Mouse (Mus musculus): ENCODE results near the gene Adamts17. TPM values are rescaled to one million over a fixed set of nuclear protein-coding genes. Genes with fewer than 3 reads are reported as not detected.

The Adamts17 gene
- polyA plus RNA-seq, 2 experiments from 2014 or later, result 0.14 to 0.21 TPM

DNA sequence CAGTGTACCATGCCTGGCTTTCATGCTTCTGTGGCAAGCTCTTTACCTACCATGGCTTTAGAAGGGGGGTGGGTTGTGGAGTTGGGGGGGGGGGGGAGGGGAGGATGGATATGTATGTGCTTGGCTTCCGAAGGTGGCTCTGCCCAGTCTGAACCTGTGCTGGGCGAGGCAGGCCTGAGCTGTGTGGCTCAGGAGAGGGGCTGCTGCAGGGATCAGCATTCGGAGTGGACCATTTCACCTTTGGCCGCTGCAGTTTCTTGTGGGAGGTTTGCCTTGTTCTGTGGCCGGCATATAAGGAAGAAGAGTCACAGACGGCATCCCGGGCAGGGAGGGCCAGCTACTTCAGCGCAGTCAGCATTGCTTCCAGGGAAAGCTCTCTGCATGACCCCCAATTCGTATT, 7.8 kb downstream of the Adamts17 start:
- ATAC-seq, result no peak

DNA sequence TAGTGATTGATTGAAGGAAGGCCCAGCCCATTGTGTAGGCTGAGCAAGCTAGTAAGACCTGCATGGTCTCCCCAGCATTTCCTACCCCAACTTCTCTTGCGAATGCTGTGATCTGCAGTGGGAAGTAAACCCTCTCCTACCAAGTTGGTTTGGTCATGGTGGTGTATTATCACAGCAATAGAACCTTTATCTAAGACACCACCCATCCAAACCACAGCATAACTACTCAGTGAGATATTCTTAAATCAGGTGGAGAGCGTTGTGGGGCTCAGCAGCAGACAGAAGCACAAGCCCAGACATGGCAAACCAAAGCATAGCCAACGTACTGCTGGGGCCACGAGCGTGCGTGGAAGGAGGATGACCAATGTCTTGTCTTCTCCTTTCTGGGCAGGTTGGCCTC, 9.8 kb downstream of the Adamts17 start:
- ATAC-seq, result no peak

- ATAC-seq, result no peak
Observed at GRCm38 (mm10) chr7:66852164-66852563, 12.6 kb downstream of the Adamts17 start.

DNA sequence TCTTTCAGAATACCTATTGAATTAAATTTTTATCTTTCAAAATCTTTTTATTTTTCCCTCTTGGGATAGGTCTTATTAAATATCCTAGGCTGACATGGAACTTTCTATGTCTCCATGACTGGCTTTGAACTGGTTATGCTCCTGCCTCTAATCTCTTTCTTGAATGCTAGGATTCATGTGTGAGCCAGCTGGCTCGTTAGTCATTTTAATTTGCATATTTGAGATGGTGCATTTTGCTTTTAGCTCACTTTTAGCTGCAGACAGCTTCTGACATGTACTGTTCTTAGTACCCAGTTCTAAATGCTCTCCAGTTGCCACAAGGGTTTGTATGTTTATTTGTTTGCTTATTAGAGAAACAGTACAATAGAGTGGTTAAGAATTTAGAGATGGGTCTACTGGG, 18.1 kb downstream of the Adamts17 start:
- no peak for ATAC-seq

DNA sequence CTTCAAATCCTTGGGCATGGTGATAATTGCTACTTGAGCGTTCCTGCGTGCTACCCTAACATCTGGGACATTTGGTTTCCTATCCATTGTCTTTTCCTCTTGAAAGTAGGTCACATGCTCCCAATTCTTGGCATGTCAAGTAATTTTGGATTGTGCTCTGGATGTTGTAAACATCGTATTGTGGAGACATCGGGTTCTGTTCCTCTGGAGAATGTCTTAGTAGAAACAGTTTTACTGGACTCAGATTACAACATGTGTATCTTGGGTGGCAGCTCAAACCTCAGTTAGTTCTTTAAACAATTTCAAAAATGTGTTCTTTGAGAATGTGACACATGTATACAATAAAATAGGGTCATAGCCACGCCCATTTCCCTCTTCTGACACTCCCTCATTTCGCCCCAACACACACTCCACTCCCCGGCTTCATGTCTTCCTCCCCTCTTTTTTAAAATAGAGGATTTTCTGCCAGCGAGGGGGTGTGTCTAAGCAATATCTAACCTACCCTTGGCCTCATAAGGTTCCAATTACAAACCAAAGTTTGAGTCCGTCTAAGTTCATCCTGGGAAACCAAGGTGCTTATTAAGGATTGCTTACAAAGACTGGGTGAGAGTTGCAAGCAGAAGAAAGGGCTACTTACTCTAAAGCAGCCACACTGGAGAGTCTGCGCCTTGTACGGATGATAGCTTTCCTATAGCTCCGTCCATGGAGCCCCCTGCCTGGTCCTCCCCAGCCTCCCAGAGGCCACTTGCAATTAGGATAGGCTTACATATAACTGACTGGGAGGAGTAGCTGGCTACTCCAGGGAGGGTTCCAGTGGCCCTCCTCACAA, 18.9 kb downstream of the Adamts17 start:
- ATAC-seq, result no peak

DNA sequence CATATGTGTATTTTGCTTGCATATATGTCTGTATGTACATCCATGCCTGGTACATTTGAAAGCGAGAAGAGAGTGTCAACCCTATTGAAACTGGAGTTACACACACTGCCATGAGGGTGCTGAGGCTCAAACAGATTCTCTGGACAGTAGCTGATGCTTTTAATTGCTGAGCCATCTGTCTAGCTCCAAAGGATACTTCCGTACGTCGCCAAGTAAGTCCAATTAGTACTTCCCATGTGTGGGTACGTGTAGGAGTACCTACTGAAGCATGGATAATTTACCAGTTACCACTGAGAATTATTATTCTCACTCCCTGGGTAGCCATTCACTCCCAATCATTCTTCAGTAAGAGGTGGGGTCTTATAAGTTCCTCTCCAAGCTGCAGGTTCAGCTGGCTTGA, 19.7 kb downstream of the Adamts17 start:
- no peak for ATAC-seq

- no peak for ATAC-seq
Observed at GRCm38 (mm10) chr7:66866944-66867718, 27.6 kb downstream of the Adamts17 start.

DNA sequence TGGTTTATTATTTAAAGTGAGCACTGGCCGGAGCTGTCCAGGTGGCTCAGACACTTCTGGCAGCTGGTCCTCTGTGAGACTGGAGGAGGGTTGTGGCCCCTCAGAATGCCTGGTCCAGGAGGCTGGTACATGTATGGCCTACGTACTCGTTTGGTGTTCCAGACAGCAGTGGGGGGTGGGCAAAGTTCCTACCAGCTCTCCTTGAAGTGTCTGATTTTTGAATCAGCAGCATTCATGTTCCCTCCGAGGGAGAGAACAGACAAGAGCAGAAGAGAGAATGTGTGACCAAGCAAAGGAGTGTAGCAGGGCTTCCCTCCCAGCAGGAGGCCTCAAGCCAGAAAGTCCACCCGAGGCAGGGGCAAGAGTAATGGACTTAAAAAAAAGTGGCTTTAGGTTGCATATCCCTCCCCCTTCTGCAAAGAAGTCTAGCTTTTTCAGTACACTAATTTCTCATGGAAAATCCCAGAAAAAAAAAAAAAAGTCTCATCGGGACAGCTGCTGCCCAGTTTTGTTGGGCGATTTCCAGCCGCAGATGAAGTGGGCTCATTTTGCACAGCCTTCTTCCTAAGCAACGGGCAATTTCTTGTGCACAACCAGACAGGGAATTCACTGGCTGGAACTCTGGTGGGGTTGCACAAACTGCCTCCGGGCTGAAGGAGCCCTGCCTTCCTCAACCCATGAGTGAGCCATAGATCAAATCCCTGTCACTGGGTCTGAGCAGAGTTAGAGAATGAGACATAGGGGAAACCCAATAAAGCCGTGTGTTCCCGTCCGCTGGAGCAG, 28.4 kb downstream of the Adamts17 start:
- no peak for ATAC-seq

GRCm38 (mm10) chr7:66871520-66871919, 32.0 kb downstream of the Adamts17 start:
- no peak for ATAC-seq

DNA sequence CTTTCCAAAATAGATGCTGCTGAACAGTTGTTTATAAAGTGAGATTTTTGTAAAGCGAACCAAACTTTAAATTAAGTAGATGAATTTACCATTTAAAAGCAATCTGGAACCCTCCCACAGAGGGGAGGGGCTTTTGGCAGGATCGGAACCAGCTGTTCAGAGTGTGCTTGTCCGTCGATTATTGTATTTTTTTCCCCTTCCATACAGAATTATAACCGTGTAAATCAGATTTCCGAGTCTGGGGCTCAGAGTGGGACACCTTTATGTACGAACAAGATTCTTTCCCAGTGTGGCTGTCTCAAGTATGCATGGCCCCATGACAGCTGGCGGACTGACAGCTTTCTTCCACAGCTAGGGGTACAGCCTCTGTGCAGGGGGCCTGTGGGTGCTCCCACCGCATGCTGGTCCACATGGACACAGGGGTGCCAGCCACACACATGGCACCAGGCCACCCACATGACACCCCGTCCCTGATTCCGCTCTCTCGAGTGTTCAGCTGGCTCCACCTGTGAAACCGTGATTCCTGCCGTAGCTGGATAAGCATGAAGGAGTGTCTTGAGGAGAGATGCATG, 32.5 kb downstream of the Adamts17 start:
- no peak for ATAC-seq

DNA sequence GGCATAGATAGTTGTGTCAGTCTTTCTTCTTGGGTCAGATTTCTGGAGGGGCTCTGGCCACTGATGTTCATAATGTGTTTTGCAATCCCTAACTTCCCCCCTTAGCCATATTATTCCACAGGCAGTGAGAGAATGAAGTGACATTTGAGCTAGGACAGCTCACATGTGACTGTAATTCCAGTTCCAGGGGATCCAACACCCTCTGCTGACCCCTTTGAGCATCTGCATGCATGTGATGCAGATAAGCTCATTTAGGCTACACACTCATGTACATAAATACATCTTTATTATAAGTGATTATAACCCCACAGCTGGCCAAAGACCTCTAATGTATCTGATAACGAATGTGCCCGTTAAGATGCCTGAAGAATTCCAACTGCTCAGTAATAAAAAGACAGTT, 33.7 kb downstream of the Adamts17 start:
- no peak for ATAC-seq

- no peak for ATAC-seq
Observed at GRCm38 (mm10) chr7:66891431-66891830, 51.9 kb downstream of the Adamts17 start.

DNA sequence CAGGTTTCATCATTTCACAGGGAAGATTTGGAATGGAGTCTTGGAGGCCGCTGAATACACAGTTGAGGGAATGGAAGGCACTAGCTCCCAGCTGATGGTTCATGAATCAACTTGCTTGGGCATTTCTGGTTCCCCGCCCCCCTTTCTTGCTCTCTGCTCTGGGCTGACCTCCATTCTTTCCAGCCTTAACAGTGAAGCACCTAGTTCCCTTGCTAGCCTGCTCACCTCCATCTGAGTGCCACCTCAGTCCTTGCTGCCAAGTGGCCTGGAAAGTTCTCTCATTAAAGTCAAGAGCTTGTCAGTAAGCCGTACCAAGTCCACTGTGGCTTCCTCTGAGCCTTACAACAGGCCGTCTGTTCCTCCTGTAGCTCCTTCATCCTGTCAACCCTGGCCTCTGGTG, 52.6 kb downstream of the Adamts17 start:
- no peak for ATAC-seq

- ATAC-seq, result no peak
Observed at GRCm38 (mm10) chr7:66902376-66902775, 62.8 kb downstream of the Adamts17 start.

DNA sequence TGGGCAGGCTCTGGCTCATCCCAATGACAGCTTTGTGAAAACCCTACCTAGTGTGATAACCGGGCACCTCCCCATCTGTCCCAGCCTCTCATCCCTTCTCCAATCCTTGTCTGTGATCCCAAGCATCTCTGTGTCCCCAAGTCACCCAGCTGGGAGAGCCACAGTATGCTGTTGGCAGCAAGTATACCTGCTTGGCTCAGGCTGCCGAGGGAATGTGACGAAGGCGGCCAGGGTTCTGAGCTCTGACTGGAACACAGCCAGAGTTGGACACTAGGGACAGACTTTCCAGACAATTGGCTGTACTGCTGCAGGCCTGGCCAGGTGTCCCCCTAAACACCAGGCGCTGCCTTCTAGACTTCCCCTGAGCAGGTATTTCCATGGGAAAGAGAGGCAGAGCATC, 63.5 kb downstream of the Adamts17 start:
- ATAC-seq, result no peak

- no peak for ATAC-seq
Observed at GRCm38 (mm10) chr7:66905941-66906340, 66.4 kb downstream of the Adamts17 start.

GRCm38 (mm10) chr7:66912866-66913265, 73.3 kb downstream of the Adamts17 start:
- no peak for ATAC-seq

DNA sequence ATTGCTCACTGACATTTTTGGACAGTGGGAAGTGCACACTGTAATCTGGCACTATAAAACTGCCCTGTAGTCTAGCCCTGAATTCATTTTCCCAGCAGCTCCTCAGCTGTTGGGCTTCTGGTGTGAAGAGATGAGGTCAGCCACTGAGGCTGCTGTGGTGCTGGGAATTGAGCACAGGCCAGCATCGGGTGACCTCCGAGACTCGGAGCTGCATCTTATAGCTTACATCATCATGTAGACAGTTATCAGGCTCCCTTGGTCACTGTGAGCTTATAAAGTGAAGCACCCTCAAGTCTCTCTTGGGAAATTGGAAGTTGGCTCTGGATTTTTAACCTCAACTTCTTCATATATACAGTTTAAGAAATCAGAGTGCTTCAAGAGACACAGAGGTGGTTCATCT, 84.1 kb downstream of the Adamts17 start:
- ATAC-seq, result no peak

- no peak for ATAC-seq
Observed at GRCm38 (mm10) chr7:66924104-66924503, 84.6 kb downstream of the Adamts17 start.

GRCm38 (mm10) chr7:66929263-66929662, 89.7 kb downstream of the Adamts17 start:
- no peak for ATAC-seq

GRCm38 (mm10) chr7:66931291-66931690, 91.8 kb downstream of the Adamts17 start:
- no peak for ATAC-seq

DNA sequence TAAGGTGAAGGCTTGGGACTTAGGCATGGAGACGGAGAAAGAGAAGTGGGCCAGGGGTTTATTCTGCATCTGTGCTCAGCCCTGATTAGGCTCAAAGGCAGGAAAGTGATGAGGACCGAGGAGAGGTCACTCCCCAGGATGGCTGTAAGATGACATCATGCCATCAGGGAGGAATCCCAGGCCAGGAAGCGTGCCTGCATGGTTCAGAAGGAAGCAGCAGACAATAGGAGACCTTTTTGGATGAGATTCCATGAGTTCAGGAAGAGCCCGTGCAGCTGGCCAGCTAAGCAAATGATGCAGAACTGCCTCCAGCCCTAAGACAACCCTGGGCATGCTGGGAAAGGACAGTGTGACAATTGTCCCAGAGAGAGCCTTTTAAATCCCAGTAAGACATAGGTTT, 93.7 kb downstream of the Adamts17 start:
- ATAC-seq, result no peak

- no peak for ATAC-seq
Observed at GRCm38 (mm10) chr7:66934062-66934461, 94.5 kb downstream of the Adamts17 start.
